Mouse (Mus musculus): ENCODE results near the gene Gm27027. TPM values are rescaled to one million over a fixed set of nuclear protein-coding genes. Genes with fewer than 3 reads are reported as not detected.

The Gm27027 gene
- total RNA-seq (2023) = not detected

GRCm38 (mm10) chr2:93996254-93996653 lies at the start of gene Gm27027:
Gene Gm27027, minus strand, starts transcription at chr2:93996354.

DNA sequence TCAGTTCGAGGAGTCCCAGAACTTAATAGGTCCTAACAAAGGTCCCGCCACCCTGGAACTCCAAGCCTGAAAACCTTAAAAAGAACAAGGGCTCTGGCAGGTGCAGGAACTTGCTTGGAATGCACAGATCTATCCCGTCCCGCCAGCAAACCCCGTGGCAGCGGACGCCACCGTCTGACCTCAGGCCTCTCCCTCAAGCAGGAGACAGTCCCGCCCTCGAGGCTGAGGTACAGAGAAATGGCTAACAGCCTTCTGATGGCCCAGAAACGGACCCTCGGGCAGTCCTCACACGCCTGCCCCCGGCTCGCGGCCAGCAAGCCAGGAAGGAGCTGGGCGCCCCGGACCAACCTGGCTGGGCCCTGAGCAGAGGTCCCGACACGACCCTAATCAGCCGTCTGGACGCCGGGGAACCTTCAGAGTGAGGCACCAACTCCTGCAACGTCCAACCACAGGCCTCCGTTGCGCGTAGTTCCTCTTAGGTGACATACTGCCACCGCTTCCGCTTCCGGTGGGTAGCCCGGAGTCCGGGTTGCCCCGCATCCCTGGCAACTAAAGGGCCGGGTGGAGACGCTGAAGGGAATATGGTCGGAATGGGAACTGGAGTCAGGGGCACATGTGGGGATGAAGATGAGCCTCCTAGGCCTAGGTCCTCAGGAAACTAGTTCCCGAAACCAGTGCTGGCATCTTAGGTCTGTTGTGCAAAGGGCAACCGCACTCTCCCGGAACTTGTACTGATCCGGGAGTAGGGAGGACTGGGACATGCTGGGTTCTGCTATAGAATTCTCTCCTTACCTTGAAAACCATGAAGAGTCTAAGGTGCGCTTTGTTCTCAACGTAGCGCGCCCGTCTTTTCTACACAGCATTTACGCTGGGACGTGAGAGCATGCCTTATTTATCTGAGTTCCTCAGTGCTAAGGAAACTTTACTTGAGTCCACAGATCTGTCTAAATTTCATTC lies 14.5 kb upstream of the Gm27027 start, which contains the start of gene Alkbh3:
Gene Alkbh3, minus strand, starts transcription at position 473 of the 957 bp plus-strand sequence.

DNA sequence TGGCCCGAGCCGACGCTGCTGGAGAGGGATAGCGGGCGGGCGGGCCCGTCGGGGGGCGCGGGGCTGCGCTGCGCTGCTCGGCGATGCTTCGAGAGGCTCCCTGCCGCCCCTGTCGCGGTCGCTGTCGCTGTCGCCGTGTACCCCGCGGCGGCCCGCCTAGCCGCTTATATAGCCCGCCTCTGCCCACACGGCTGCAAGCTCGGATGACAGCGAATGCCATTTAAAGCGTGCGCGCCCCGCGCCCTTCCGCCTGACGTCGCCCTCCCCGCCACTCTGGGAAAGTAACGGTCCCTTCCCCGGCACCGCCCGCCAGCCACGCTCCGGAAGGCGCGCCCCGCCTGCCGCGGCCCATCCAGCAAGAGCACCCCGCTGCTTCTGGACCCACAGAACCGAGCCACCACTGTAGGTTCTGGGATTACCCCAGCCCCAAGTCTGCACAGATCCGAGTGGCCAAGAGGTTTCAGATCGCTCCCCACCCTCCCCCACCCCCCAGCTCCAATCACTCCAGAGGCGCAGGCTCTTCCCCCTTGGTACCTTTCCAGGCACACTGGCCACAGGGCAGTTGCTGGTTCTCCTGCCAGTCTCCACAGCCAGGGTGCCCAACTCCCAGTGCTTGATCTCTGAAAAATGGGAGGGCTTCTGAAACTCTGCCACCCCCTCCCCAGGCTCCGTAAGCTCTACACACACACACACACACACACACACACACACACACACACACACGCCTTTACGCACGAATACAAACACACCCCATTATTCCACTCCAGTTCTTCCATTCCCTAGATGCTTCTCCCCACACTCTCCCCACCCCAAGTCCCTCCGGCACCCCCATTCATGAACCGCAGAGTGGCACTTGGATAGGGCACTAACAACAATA lies 39.0 kb downstream of the Gm27027 start, which contains the start of gene Gm13889:
Gene Gm13889, minus strand, starts transcription at position 294 of the 877 bp plus-strand sequence.

Other genes with a start within 250 kb of the Gm27027 start
- gene Ext2, start 173.8 kb downstream of the Gm27027 start, total RNA-seq (2023) = 57.2 TPM
- 30.3 TPM for gene Accs, start 146.4 kb downstream of the Gm27027 start, total RNA-seq (2023)
- gene Accsl, start 127.2 kb downstream of the Gm27027 start, total RNA-seq (2023) = not detected
- gene Gm13889, start 39.2 kb downstream of the Gm27027 start, total RNA-seq (2023) = 0.62 TPM
- 66.0 TPM for gene Alkbh3, start 14.5 kb upstream of the Gm27027 start, total RNA-seq (2023)
- 41.8 TPM for gene Hsd17b12, start 161.6 kb upstream of the Gm27027 start, total RNA-seq (2023)

All from CD4-positive naive resting alpha-beta T cell, adult 76 days (primary cell).